Mouse (Mus musculus): ENCODE data around the gene Gfer. TPM values are rescaled to one million over a fixed set of nuclear protein-coding genes. Genes with fewer than 3 reads are reported as not detected.
"Not testable (repeated sequence)": the region's sequence is repeated elsewhere in the genome, so short reads cannot be mapped to it uniquely, and the experiment has no call there.

Gene Gfer
- total RNA-seq, 2 experiments from 2014 or later: 19.3 to 22.8 TPM

DNA sequence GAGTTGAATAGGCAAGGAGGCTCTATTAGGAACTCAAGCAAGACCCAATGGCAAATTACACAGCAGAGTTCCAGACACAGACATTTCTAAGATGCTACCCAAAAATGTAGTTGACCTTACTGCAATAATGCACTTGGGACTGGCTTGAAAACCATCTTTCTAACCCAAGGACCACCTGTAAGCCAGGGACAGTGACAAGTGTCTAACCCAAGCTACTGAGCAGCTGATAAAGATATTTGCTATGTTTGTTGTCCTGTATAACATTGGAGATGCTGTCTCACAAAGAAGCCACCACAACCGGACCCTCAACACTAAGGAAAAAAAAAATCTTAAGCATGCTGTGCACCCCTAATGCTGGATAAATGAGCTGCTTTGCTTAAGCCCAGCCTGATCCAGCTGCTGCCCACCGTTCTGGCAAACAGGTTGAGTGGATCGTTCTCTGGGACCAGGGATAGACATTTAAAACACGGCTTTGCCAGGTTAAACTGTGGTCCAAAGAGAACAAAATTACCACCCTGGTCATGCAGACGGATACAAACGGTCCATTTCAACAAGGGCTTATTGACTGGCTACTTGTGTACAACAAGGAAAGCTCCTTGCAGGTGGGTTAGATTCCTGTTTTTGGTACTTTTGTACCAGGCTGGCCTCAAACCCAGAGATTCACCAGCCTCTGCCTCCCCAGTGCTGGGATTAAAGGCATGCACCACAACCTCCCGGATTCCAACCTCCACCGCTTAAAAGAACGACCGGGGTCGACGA, 27.3 kb upstream of the Gfer start:
- no peak for DNase-seq
- intact Hi-C loops (cut with DNase I): no loop called here

DNA sequence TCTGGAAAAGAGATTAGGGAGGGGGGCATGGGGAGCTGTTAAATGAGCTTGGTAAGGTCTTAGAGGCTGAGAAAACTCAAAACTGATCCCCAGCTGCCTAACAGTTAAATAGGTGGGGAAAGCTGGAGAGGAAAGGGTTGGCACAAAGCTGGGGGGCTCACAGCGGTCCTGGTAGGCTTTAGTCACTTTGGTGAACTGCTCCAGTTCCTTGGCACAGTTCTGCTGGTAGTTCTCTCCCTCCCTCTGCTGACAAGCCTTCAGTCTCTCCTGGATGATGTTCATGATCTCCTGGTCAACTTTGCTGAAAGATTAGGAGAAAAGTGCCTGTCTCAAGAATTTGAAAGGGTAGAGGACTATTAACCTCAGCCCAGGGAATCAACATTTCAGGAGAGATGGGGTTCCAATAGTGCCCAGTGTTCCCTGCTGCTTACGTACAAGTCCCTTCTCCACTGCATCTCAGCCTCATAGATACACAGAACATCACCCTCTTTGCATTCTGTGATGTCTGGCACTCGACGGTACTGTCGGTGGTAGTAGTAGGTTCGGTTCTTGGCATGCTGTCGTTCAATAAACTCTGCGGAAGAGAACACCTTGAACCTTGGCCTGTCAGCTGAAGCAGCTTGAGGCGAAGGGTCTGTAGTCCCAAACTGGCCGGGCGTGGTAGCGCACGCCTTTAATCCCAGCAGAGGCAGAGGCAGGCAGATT, 26.4 kb upstream of the Gfer start:
- intact Hi-C loops (cut with DNase I): no loop called here
- DNase-seq: no peak

GRCm38 (mm10) chr17:24721383-24721955, 25.5 kb upstream of the Gfer start:
- DNase-seq; intact Hi-C loops (cut with DNase I): not testable (repeated sequence)

DNA sequence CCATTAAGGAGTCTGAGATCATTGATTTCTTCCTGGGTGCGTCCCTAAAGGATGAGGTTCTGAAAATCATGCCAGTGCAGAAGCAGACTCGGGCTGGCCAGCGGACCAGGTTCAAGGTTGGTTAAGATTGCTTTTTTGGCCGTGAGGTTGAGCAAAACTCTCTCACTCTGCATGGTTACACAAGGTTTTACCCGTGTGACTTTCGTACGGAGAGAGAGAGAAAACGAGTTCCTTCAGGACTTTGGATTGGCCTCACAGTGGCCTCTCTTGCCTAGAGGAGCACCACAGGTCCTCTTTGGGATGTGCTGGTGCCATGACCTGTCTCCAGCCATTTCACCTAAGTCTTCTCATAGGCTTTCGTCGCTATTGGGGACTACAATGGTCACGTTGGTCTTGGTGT, 24.7 kb upstream of the Gfer start:
- intact Hi-C loops (cut with DNase I); DNase-seq: not testable (repeated sequence)

DNA sequence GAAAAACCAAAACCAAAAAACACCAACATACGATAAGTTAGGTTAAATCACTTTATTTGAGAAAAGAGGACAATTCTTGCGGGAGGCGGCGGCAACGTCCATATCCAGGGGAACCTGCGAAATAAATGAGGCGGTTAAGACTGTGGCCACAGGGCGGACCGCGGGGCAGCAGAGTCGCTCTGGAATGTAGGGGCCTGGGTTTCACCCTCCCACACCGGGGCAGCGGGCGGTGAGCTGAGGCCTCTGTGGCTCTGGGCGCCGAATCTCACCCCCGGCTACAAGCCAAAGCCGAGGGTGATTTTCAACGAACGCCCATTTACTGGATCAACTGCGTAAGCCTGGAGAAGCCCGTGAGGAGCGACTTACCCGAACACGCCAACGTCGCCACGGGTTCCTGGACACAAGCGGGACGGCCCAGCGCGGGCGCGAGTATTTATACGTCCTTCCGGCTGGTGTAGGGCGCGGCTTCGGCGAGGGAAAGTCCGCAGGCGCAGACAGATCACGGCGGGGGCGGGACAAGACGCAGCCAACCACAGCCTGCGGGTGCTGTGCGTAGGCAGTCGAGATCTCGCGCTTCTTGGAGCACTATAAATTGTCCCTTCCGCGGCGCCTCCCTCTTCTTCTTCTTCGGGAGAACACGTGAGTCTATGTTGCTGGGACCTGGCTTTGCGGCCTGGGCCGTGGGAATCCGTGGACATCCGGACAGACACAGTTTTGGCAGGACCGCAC, 23.7 kb upstream of the Gfer start:
- peak; percentile 95 for DNase-seq
- intact Hi-C loops (cut with DNase I): loop anchor here (5.0 kb wide), 1 partner anchor 302 kb away; no protein-coding TSS in a partner anchor

GRCm38 (mm10) chr17:24718938-24719337, 23.0 kb upstream of the Gfer start:
- intact Hi-C loops (cut with DNase I): loop anchor here (5.0 kb wide), 1 partner anchor 302 kb away; no protein-coding TSS in a partner anchor
- not testable (repeated sequence) for DNase-seq

- intact Hi-C loops (cut with DNase I): loop anchor here (5.0 kb wide), 1 partner anchor 301 kb away; no protein-coding TSS in a partner anchor
- no peak for DNase-seq
Measured at GRCm38 (mm10) chr17:24717943-24718342, 22.0 kb upstream of the Gfer start, which contains the start of the genes Rnf151 and Rps2. Gene Rnf151 (minus strand): TSS chr17:24718063. Gene Rps2 (plus strand): TSS chr17:24718116.

GRCm38 (mm10) chr17:24716166-24716682, 20.3 kb upstream of the Gfer start:
- no peak for DNase-seq
- intact Hi-C loops (cut with DNase I): loop anchor here (5.0 kb wide), 1 partner anchor 299 kb away; no protein-coding TSS in a partner anchor

- DNase-seq: no peak
- intact Hi-C loops (cut with DNase I): loop anchor here (5.0 kb wide), 1 partner anchor 298 kb away; no protein-coding TSS in a partner anchor
Measured at GRCm38 (mm10) chr17:24715556-24715955, 19.6 kb upstream of the Gfer start.

DNA sequence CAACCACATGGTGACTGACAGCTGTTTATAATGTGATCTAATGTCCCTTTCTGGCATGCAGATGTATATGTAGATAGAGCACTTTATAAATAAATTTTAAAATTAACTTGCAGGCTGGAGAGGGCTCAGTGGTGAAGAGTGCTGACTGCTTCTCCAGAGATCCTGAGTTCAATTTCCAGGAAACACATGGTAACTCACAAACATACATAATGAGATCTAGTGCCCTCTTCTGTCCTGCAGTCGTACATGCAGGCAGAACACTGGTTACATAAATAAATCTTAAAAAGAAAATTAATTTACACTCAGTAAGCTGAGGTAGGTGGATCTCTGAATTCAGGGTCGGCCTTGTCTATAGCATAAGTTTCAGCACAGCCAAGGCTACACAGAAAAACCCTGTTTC, 12.7 kb upstream of the Gfer start:
- intact Hi-C loops (cut with DNase I): loop anchor here (5.0 kb wide), 2 partner anchors 81 to 171 kb away; no protein-coding TSS in a partner anchor
- no peak for DNase-seq

DNA sequence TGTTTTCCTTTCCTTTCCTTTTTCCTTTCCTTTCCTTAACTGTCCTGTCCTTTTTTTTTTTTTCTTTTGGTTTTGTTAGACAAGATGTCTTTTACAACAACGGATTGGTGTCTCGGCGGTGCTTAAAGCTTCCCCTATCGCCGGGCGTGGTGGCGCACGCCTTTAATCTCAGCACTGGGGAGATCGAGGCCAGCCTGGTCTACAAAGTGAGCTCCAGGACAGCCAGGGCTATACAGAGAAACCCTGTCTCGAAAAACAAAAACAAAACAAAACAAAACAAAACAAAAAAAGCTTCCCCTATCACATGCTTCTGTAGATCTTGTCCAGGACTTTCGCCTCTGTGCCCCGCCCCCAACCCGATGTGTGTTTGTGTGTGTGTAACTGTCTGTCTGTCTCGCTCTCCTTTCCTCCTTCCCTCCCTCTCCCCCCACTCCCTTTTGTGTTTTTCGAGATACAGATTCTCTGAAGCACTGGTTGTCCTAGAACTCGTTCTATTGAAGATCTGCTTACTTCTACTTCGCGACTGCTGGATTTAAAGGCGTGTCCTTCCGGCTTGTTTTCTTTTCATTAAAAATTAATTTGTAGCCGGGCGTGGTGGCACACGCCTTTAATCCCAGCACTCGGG, 12.0 kb upstream of the Gfer start:
- no peak for DNase-seq
- intact Hi-C loops (cut with DNase I): loop anchor here (5.0 kb wide), 2 partner anchors 81 to 171 kb away; no protein-coding TSS in a partner anchor

- intact Hi-C loops (cut with DNase I): loop anchor here (5.0 kb wide), 2 partner anchors 80 to 170 kb away; no protein-coding TSS in a partner anchor
Measured at GRCm38 (mm10) chr17:24706982-24707800, 11.2 kb upstream of the Gfer start, which contains the start of gene Tbl3. Gene Tbl3 (minus strand): TSS chr17:24707660.

DNA sequence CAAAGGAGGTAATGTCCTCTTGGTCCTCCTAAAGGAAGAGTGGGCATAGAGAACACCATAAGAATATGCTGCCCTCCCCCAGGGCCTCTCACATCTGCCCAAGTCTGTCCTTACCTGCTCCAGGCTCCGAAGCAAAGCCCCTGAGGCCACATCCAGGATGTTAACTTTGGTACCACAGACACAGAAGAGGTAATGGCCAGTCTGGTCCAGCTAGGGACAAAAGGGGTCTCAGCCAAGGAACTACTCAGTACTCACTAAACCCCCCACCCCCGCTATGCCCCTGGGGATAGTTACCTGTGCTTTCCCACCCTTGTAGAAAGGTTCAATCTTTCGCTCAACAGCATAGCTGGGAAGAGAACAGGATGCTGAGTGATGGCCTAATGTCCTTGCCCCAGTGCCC, 9.9 kb upstream of the Gfer start:
- intact Hi-C loops (cut with DNase I): loop anchor here (5.0 kb wide), 2 partner anchors 79 to 169 kb away; no protein-coding TSS in a partner anchor
- no peak for DNase-seq

More at GRCm38 (mm10) chr17:24706982-24707800, 11.2 kb upstream of the Gfer start, which contains the start of gene Tbl3:
- DNase-seq: peak; percentile 95 to 97

DNA sequence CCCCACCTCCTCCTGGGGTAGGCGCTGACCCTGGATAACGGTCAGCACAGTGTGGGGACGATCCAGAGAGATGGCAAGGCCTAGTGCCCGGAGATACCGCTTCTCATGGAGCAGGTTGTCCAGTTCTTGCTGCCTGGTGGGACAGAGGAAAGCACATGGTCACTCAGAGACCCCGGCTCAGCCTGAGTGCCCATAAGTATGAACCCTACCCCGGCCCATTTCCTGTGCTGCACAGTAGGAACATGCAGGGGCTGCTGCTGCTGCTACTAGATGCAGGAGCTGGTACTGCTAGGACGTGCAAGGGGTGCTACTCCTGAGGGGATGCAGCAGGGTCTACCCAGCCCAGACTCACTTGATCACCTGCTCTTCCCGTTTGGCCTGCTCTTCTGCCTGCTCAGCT, 5.3 kb upstream of the Gfer start:
- intact Hi-C loops (cut with DNase I): no loop called here

GRCm38 (mm10) chr17:24699473-24699872, 3.5 kb upstream of the Gfer start:
- DNase-seq: no peak
- intact Hi-C loops (cut with DNase I): no loop called here

More for the DNA sequence above, 5.3 kb upstream of the Gfer start:
- no peak for DNase-seq

DNA sequence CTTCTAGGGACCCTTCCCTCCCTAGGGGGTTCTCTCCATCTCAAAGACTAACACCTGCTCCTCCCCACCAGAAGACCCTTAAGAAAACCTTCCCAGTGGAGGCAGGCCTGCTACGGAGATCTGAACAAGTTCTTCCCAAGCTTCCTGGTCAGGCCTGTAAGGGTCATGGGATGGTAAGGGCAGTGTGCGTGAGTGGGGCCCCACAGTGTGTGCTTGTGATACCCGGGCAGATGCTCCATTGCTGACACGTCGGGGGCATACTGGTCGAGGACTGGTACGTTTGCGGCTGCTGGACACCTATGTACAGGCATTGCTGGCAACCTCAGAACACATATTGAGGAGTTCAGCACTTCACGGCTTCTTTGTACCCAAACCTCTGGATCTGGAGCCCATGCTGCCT, 2.8 kb upstream of the Gfer start:
- intact Hi-C loops (cut with DNase I): no loop called here
- DNase-seq: no peak

DNA sequence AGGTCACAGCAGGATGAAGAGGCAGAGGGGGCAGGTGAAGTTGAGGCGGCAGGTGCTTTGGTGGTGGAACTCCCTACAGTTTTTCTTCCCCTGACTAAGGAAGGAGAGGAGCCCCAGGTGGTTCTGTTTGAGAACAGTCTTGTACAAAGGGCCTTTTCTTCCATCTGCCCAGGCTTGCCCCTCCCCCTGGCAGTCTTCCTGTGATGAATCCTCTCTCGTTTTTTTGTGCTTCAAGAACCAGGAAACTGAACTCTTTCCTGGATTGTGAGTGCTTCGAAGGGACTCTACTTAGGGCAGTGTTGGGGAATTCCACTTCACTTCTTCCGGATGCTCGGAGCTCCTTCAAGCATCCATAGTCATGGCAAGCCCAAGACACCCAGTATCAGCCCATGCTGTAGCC, 2.0 kb upstream of the Gfer start:
- no peak for DNase-seq
- intact Hi-C loops (cut with DNase I): no loop called here

GRCm38 (mm10) chr17:24695326-24696010, 488 bp downstream of the Gfer start:
- no peak for DNase-seq
- intact Hi-C loops (cut with DNase I): loop anchor here (2.0 kb wide), 1 partner anchor 25 kb away; no protein-coding TSS in a partner anchor

Data from heart, postnatal 36 days (tissue).